Mouse (Mus musculus) lung, postnatal 10 days (tissue): ENCODE results near the gene Kctd18.
"Not testable (repeated sequence)": the region's sequence is repeated elsewhere in the genome, so short reads cannot be mapped to it uniquely, and the experiment has no call there.

Experiments
- DNase-seq: peaks from one replicate; pipeline ENCODE4 v3.0.0; 2021

Gene Kctd18

DNA sequence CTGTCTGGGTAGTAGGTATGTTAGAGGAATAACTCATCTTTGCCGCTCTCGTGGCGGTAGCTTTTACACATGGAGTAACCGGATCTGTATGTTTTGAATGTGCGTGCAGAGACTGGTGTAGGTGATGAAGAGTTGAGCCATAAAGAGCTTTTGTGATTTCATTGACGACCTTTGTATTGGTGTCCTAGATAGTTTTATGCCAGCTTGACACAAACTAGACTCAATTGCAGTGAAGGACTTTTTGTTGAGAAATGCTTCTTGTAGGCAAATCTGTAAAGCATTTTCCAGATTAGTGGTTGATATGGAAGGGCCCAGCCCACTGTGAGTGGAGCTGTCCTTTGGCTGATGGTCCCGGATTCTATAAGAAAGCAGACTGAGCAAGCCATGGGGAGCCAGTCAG lies at the start of gene Kctd18:
TSS of gene Kctd18 (minus strand) at position 101 of the 400 bp plus-strand sequence.
- no peak for DNase-seq

DNA sequence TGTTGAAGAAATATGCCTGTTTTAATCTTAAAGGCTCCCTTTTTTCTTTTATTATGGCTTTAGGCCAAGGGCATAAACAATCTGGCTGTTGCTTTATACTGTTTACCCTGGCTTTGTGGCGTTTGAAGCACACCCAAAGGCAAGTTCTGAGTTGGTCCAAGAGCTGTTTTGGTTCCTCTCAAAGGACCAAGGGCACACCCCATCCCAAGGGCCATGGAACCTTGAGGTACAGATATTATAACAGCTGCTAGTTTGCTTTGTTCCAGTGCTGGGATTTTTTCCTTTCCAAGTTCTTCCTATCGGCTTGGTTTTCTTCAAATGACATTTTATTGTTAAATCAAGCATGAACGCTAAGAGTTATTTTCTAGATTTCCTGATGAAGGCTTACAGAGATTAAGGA lies 46.9 kb upstream of the Kctd18 start:
- DNase-seq = no peak

DNA sequence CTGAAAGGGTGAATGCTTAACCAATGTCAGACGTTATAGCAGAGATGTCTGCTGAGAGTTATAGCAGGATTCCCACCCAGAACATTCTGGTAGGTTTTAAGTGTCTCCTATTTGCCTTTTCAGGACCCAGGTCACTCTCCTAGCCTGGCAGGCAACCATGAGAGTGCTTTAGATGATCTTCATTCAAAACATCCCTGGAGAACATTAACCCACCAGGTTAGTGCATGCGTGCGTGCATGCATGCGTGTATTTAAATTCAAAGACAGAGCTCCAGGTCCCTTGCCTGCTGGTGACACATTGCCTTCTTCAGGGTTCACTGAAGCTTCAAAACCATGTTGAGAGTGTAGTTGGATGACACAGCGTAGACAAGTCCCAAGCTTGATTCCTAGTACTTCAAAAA lies 46.4 kb upstream of the Kctd18 start:
- DNase-seq = no peak

DNA sequence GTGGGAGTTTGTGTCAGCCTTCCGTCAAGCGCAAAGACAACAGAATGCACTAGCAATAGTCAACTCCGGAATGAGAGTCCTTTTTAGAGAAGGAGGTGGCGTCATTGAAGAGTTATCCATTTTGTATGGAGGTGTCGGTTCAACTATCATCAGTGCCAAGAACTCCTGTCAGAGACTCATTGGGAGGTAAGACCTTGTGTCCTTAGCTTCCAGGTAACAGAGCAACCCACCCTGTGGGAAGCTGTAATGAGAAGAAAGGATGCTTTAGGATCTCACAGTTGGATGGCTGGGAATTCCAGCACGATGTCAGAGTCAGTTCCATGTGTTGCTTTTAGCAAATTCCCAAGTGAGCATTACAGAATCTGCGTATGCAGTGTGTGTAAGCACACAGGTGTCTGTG lies 43.4 kb upstream of the Kctd18 start:
- DNase-seq = no peak

DNA sequence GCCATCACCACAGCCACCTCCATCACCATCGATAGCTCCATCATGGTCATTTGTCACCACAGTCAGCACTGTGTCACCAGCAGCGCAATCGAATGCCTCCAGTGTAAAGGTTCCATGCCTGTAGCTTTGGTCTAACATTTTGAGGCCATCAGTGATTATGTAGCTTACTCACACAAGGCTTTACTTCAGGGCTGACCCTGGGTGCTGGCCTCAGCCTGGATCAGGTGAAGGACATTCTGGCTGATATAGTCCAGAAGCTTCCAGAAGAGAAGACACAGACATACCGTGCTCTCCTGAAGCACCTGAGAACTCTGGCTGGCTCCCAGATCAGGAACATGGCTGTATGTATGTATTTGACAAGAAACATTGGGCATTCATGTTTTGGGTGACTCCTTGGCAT lies 40.1 kb upstream of the Kctd18 start:
- no peak for DNase-seq

DNA sequence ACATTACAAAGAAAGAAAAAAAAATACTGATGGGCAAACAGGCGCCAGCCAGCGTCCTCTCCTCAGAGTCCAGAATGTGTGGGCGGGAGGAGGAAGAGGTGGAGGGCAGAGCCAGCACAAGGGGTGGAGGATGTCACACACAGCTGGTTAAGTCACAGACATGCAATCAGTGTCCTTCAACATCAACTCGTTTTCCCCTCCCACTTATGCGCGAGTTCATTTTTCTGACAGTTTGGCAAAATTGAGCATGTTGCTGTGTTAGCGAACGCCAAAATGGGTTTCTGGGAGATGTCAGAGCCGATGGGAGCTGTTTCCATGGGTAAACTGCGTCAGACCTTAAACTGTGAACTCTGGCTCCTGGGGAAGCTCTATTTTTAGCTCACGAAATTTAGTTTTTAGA lies 38.2 kb upstream of the Kctd18 start:
- peak; percentile 64 for DNase-seq

DNA sequence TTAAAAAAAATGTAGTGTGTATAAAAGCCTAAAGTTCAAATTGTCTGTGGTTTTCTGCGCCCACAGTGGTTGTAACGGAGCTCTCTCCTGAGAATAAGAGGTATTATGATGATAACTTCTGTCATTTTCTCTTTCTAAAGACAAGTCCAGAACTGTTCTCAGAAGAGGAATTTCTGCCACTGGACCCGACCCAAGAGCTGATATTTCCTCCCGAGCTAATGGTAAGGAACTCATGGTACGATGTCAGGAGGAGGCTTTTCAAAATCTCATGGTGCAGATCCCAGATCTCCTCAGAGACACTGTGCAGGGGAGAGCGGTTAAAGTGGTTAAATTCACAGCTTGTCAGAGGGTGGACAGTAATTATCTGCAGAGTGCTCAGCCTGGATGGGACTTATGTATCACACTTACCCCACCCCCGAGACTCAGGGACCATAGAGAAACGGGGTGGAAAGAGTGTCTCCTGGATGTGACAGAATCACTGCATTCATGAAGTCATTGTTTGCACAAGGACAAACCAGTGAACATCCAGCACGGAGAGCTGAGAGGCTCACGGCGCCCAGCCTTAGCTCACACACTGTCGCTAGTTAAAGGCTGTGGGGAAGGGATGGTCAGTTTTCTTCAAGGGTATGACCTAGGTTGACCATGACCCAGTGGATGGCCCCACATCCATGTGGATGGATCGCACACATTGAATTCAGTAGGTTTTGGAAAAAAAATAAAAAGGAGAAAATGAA lies 37.5 kb upstream of the Kctd18 start:
- DNase-seq = no peak

DNA sequence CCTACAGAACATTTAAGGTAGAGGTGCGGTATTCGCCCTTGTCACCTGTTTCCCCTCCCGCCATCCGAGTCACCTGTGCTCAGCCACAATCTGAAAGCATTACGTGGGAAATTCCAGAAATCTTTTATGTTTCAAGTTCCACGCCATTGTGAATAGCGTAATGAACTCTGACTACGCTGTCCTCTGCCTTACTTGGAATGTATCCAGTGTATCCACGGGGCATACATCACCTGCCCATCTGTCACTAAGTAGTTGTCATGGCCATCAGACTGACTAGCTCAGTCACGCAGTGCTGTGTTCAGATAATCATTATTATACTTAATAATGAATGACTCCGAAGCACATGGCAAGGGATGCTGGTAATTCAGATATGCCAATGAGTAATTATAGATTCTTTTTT lies 36.8 kb upstream of the Kctd18 start:
- no peak for DNase-seq

DNA sequence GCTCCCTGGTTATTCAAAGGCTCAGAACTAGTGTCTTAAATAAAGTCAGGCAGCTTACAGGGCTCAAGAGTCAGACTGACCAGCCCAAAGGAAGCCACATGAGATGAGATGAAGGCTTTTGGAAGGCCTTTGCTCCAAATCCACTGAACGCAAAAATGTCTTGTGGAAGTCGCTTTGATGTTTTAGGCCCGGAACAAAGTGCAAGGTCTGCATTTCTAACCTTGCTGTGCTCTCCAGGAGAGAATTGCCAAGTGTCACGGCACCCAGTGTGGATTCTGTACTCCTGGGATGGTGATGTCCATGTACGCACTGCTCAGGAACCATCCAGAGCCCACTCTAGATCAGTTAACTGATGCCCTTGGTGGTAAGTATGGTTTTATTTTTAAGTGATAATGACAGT lies 30.4 kb upstream of the Kctd18 start:
- no peak for DNase-seq

DNA sequence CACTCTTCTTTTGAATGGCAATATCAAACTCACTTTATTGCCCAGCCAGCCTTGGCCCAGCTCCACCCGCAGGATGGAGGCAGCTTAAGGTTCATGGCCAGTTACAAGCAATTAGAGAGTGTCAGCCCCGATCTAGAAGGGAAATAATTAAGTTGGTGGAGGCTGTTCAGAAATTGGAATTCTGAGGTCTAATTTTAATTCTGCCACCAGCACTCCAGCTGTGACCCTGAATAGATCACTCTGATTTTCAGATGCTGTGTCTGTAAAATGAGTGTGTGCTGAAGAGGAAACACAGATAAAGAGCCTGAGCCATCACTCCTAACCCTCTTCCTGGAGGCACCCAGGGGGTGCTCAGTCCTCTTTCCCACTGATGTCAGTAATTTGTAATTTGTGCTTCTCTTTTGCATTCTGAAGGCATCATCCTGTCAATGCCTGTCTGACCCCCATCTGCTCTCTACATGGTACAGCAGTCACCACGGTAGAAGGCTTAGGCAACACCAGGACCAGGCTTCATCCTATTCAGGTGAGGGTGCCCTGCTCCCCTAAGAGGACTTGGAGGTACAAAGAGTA lies 28.1 kb upstream of the Kctd18 start:
- no peak for DNase-seq

DNA sequence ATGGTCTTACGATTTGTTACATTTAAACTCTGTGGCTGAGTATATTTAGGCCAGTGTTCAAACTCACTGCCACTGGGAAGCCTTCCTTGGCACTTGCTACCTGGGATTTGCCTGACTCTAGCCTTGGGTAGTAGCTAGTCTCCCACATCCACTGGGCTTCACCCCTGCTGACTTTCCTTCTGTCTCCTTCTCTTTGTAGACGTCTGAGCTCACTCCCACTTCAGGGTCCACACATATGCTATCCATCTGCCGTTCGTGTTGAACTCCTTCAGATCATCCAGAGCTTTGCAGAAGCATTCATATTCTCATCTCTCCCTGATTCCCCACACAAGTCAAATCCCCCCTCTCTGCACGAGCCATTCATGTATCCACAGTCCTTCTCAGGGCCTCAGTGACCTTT lies 26.8 kb upstream of the Kctd18 start:
- DNase-seq = no peak

DNA sequence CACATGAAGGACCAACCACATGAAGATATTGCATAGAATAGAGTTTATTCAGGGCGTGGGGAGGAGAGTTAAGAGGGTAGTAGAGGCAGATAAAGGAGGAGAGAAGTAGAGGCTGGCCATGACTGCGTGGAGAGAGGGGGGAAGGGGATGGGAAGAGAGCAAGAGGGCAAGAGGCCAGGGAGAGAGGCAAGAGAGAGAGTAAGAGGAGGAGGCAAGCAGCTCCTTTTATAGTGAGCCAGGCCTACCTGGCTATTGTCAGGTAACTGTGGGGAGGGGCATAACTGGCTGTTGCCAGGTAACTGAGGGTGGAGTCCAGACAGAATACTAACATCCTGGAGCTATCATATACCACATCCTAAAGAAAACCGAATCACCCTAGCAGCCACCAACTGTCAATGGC lies 26.3 kb upstream of the Kctd18 start:
- no peak for DNase-seq

DNA sequence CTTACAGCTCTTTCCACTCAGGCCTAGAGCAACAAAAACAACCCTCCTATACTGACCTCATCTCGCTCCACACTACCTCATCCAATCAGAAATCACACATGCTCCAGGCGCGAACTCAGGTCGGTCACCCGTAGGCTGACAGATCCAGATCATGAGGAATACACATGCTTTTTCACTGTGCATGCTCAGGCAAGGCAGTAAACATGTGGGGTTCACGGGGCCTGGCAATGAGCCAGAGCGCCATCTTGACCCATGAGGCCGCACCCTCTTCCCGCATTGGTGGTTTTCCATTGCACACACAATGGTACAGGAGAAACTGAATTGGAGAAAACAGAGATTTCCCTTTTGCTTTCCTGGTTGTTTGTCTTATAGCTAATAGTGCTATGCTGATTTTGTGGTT lies 18.6 kb upstream of the Kctd18 start:
- DNase-seq = not testable (repeated sequence)

DNA sequence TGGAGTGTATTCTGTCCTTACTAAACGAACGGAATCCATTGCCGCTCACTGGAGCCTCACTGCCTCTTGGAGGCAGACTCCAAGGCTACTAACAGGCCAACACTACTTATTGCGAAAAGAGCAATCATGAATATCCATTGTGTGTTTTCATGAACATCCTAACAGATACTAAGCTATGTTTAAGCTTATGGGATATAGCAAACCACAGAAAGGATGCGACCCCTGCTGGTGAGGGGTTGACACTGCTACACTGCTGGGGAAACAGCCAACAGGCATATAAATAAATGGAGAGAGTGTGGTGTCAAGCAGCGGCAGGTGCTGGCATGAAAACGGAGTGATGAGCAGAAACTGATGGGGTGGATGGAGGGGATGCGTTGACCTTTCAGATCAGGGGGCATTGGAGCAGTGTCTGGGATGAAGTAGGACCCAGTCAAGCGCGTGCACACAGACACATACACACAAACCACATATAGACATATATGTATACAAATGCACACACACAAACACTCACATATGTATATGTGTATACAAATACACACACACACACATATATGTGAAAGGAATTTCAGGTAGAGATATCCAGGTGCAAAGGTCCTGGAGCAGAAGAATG lies 12.5 kb upstream of the Kctd18 start:
- DNase-seq = peak; percentile 70

DNA sequence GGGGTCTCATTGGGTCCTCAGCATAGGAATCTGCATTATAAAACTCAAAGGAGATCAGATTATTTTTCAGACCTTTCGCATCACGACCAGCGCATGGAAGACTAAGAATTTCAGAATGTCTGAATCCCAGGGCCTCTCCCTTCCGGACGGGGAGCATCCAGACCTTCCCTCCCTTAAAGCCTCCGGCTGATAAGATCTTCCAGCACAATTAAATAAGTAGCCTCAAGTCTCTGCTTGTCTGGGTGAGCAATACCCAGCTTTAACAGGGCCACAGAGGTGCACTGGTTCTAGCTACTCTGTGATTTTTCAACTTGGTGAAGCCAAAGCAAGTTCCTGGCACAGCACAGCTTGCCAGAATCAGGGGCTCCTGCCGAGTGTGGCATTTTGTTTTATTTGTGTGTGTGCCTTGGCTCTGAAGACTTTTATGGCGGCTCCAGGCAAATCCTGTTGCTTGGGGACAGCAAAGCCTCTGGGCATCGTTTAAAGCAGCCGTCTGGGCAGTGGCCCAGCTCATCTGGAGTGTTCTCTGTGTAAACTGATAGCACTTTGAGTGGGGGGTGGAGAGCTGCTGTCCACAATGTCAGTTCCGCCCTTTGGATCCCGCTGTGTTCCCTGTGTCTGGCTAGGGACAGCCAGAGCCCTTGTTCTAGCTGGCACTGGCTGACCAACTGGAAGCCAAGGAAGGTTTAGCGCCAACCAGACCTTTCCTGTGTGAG lies 11.6 kb upstream of the Kctd18 start:
- peak; percentile 76 for DNase-seq

DNA sequence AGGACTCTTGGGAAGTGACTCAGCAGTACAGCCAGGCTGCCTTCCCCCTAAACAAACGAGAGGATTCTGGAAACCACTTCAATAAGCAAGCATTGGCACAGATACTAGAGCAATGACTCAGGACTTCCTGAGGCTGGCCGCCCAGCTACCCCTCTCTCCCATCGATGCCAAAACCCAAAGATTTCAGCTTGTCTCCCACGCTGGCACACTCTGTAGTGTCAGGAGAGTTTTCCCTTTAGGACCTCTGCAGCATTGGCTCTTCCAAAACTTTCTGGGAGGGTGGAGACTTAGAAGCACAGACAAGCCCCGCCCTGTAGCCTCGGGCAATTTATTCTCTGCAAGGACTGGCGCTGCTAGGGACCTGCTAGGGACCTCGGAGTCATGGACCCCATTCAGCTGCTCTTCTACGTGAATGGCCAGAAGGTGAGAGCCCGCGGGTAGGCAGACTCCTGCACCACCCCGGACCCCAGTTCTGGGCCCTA lies 10.9 kb upstream of the Kctd18 start, which contains the start of gene Aox1:
TSS of gene Aox1 (plus strand) at position 296 of the 482 bp plus-strand sequence.
- peak; percentile 80 for DNase-seq

DNA sequence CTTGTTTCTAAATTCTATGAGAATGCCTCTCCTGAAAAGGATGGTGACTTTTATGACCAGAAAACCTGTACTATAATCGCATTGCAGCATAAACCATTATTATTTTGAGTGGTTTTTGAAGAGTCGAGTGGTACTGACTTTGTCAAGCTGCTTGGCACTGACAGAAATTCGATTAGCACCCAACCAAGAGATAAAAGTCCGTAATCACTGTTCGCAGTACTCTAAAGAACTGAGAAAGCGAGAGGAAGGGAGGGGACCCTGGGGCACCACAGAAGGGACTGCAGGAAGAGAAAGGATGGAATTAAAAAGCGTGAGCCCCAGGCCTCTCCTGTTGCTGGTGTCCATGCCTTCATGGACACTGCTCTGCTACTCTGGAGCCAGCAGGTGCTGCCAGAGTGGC lies 9.0 kb upstream of the Kctd18 start:
- no peak for DNase-seq

DNA sequence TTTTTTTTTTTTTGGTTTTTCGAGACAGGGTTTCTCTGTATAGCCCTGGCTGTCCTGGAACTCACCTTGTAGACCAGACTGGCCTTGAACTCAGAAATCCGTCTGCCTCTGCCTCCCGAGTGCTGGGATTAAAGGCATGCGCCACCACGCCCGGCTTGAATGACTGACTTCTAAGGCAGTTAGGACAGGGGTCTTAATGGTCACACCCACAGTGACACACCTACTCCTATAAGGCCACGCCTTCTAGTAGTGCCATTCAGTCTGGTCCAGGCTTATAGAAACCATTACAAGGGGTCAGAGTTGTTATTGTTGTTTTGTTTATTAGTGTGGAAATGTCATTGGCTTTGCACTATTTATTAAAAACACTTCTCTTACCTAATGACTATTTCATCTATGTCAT lies 12.4 kb downstream of the Kctd18 start:
- not testable (repeated sequence) for DNase-seq

DNA sequence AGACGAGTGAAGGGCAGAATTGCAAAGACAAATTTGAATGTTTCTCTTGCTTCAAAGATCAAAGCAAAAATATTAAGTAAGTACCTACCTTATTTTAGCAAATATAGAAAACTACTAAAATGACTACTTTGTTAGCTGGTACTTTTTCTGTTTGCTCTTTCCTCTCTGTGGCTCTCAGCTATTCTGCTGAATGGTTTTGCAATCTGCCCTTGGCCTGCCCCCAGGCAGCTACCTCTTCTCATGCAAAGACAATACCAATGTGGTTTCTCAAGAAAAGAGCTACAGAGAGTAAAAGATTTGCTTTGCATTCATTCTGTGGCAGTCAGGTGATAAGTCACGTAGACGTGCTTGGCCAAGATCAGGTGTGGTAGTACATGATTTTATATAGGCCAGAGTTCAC lies 20.6 kb downstream of the Kctd18 start:
- no peak for DNase-seq

DNA sequence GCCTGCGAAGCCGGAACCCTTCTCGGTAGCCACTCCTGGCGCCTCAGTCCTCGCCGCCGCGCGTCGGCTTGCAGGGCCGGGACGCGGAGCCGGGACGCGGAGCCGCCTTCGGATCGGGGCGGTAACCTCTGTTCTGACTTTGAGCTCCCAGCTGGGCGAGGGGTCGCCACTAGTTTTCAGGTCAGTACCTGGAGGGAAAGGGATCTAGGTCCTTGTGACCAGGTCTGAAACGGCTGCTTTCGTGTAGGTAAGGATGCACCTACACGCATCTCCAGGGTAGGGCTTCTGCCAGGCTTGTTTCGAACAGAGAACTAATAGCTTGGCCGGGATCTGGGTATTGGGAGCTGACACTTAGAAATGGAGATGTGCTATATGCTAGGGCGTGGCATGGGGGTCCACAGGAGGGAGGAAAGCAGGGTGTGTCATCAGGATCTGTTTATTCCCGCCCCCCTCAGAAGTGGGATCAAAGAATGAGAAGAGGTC lies 22.6 kb downstream of the Kctd18 start:
- DNase-seq = no peak

DNA sequence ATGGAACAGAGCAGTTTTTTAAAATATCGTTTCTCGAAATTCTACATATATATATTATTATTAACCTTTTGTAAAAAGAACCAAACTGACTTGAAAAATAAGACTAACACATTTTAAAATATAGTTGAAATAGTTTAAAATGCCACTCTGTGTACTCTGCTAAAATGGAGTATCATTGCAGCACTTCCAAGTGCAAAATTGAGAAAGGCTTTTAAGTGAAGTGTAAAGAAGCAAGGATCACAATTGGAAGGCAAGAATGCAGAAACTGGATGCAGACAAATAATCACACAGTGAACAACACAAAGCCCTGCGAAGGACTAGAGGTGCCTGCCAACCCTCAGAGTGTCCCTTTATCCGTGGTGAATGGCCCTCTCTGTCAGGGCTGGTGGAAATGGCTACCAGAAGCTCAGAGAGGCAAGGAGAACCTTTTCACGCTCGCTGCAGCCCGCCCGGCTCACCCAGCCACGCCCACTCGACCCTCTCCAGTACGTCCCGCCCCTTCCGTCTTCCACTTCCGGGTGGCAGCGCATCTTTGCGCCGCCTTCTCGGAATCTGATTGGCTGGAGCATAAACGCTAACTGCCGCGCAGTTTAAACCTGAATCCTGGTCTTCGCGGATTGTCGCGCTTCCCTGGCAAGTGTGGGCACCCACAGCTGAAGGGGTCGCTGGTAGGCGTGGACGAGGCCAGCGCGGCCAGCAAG lies 23.2 kb downstream of the Kctd18 start, which contains the start of gene Sgo2a:
TSS of gene Sgo2a (plus strand) at position 540 of the 701 bp plus-strand sequence.
- peak; percentile 96 for DNase-seq

DNA sequence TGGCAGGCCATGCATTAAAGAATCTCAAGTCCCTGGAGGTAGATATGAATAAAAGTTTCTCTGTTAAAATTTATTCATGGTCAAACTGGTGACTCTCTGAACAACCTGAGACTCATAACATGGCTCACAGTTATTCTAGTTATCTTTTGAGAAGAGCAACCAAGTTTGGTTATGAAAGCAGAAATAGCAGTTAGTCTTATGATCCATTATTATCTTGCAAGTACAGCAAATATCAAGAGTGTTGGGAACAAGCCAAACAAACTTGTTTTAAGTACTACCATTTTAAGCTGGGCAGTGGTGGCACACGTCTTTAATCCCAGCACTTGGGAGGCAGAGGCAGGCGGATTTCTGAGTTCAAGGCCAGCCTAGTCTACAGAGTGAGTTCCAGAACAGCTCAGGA lies 27.5 kb downstream of the Kctd18 start:
- DNase-seq = no peak
